Mouse (Mus musculus) liver, embryonic 14.5 days (tissue): Measurements from ENCODE around the gene Gm19402. TPM values are rescaled to one million over a fixed set of nuclear protein-coding genes. Genes with fewer than 3 reads are reported as not detected.
A peak's percentile ranks its signal among the peaks of the same experiment; 100 is the strongest.
"Not testable (repeated sequence)": the region's sequence is repeated elsewhere in the genome, so short reads cannot be mapped to it uniquely, and the experiment has no call there.

Experiments
- ATAC-seq: fragments of 200-750 bp; cut with Nextera tagmentation; 2 replicates; pipeline ENCODE4 v1.8.0; 2017; ENCODE audit warnings: moderate number of reproducible peaks, mild to moderate bottlenecking, moderate library complexity; ENCODE audit not compliant: insufficient read depth
- DNase-seq, 3 experiments: peaks; one replicate each; pipeline ENCODE4 v3.0.0-alpha.2; 2012 to 2013; ENCODE audit warnings: low read depth in 3 of 3, low spot score in 3 of 3
- H3K27ac ChIP-seq: fragments of 300-500 bp; sonication (generic); 2 replicates; pipeline ENCODE4 v1.5.1; 2014; ENCODE audit warnings: moderate library complexity, mild to moderate bottlenecking, control low read depth, inconsistent platforms
- H3K27me3 ChIP-seq: fragments of 300-500 bp; sonication (generic); 2 replicates; pipeline ENCODE4 v1.6.1; 2014; ENCODE audit warnings: mild to moderate bottlenecking, low read length, moderate library complexity; ENCODE audit not compliant: control insufficient read depth, insufficient read depth
- H3K36me3 ChIP-seq: fragments of 300-500 bp; sonication (generic); replicated peaks from 2 replicates; pipeline ENCODE4 v1.6.1; 2014; ENCODE audit warnings: low read depth; ENCODE audit not compliant: control insufficient read depth, insufficient read depth
- H3K4me1 ChIP-seq, 2 experiments: fragments of 200-500 bp in 1 of 2; fragments of 300-500 bp in 1 of 2; sonication (generic) in 1 of 2; replicated peaks; 2 replicates each; pipeline ENCODE4 v1.6.1; 2012 to 2014; ENCODE audit warnings: antibody characterized with exemption in 1 of 2, inconsistent platforms in 1 of 2, low read length in 1 of 2; ENCODE audit not compliant: control insufficient read depth in 2 of 2, insufficient read depth in 2 of 2
- H3K4me2 ChIP-seq: fragments of 300-500 bp; sonication (generic); 2 replicates; pipeline ENCODE4 v1.6.1; 2014; ENCODE audit warnings: low read depth, mild to moderate bottlenecking, control low read depth, moderate library complexity
- H3K4me3 ChIP-seq, 2 experiments: fragments of 200-500 bp in 1 of 2; fragments of 300-500 bp in 1 of 2; sonication (generic) in 1 of 2; 2 replicates each; pipeline ENCODE4 v1.5.1; 2012 to 2014; ENCODE audit warnings: low read depth in 2 of 2, low read length in 2 of 2, mild to moderate bottlenecking in 2 of 2, control low read depth in 1 of 2, inconsistent platforms in 1 of 2, moderate library complexity in 1 of 2; ENCODE audit not compliant: insufficient read depth in 1 of 2
- H3K9ac ChIP-seq: fragments of 300-500 bp; sonication (generic); replicated peaks from 2 replicates; pipeline ENCODE4 v1.6.1; 2014; ENCODE audit warnings: mild to moderate bottlenecking, control low read depth, moderate library complexity
- H3K9me3 ChIP-seq: fragments of 300-500 bp; sonication (generic); 2 replicates; pipeline ENCODE4 v1.6.1; 2016; ENCODE audit warnings: low read length, mixed read lengths; ENCODE audit not compliant: control insufficient read depth
- CTCF ChIP-seq: IDR thresholded peaks from 2 replicates; pipeline ENCODE4 v1.5.1; 2016; ENCODE audit warnings: antibody characterized with exemption, low read depth, control low read depth
- EP300 ChIP-seq: IDR thresholded peaks from 2 replicates; pipeline ENCODE4 v1.6.1; 2016; ENCODE audit warnings: antibody characterized with exemption, low read depth
- WGBS: fragments of 180-500 bp; shearing (Covaris S2); extraction: QIAGEN DNeasy Blood & Tissue Kit; methylation state at CpG from one replicate; pipeline ENCODE4 v1.1.7; 2014; ENCODE audit not compliant: insufficient replicate concordance; 5-methylcytosine and 5-hydroxymethylcytosine counted together
- polyA plus RNA-seq, 2 experiments: library from polyadenylated mRNA; depleted of rRNA in 1 of 2; stranded (reverse) in 1 of 2; unstranded in 1 of 2; fragments of >200 nt; fragmentation: Nextera tagmentation in 1 of 2; extraction: Ambion mirVana in 1 of 2; gene quantifications; 2 replicates each; pipeline versions ENCODE4 v1.2.1 to v1.2.3; 2012 to 2014

Gene Gm19402
- polyA plus RNA-seq, 2 experiments, result not detected

GRCm38 (mm10) chr10:77726186-77726585 is 35.6 kb upstream of the Gm19402 start, which contains the start of gene Gm10100:
Gm10100 (plus strand) TSS chr10:77726486.
- no peaks in the 10 kb centered on the region for H3K27me3 ChIP-seq
- TF ChIP-seq EP300 (no peak), CTCF (no peak)
- H3K9me3 ChIP-seq, result no peaks in the 10 kb centered on the region
- H3K4me2 ChIP-seq, result no peak within 1 kb of the TSS
- ATAC-seq, result no peak
- 14% methylated on average over 3 of the region's 3 CpGs for WGBS
- no peaks in the 10 kb centered on the region for H3K36me3 ChIP-seq
- H3K27ac ChIP-seq, result no peak within 1 kb of the TSS
- no peak within 1 kb of the TSS for H3K9ac ChIP-seq
- no peaks in the 10 kb centered on the region for H3K4me1 ChIP-seq
- H3K4me3 ChIP-seq, result no peak within 1 kb of the TSS
- no peak for DNase-seq

GRCm38 (mm10) chr10:77724855-77725254 is 34.3 kb upstream of the Gm19402 start:
- H3K27me3 ChIP-seq, result no peaks in the 10 kb centered on the region
- no peak overlapping the region for H3K4me3 ChIP-seq
- ATAC-seq (no peak), DNase-seq (no peak)
- no peaks in the 10 kb centered on the region for H3K4me1 ChIP-seq
- no peak overlapping the region for H3K27ac ChIP-seq
- no peak for TF ChIP-seq EP300
- peak; percentile 48 for TF ChIP-seq CTCF
- H3K36me3 ChIP-seq, result no peaks in the 10 kb centered on the region
- H3K4me2 ChIP-seq, result no peak overlapping the region
- 57% methylated on average over 8 of the region's 8 CpGs for whole genome bisulfite sequencing
- no peaks in the 10 kb centered on the region for H3K9me3 ChIP-seq
- H3K9ac ChIP-seq, result no peak overlapping the region

- H3K27ac ChIP-seq, H3K4me1 ChIP-seq, H3K4me3 ChIP-seq, H3K27me3 ChIP-seq, H3K4me2 ChIP-seq, ATAC-seq, H3K36me3 ChIP-seq, DNase-seq, H3K9ac ChIP-seq, H3K9me3 ChIP-seq: not testable (repeated sequence)
- WGBS, result 54% methylated on average over 1 of the region's 1 CpGs
These were observed 29.7 kb upstream of the Gm19402 start, which contains the start of gene Krtap12-1 for GRCm38 (mm10) chr10:77720299-77720698. Krtap12-1 (plus strand) TSS chr10:77720599.

GRCm38 (mm10) chr10:77715507-77715906 is 24.9 kb upstream of the Gm19402 start, which contains the start of gene Gm10142:
Gm10142 (plus strand) TSS chr10:77715807.
- 48% methylated on average over 1 of the region's 1 CpGs for WGBS
- Histone ChIP-seq H3K4me2 (no peak within 1 kb of the TSS), H3K4me3 (no peak within 1 kb of the TSS), H3K4me1 (no peaks in the 10 kb centered on the region), H3K27me3 (no peaks in the 10 kb centered on the region), H3K9ac (no peak within 1 kb of the TSS), H3K27ac (no peak within 1 kb of the TSS), H3K9me3 (no peaks in the 10 kb centered on the region), H3K36me3 (no peaks in the 10 kb centered on the region)
- no peak for TF ChIP-seq CTCF
- DNase-seq (no peak), ATAC-seq (no peak)

GRCm38 (mm10) chr10:77713734-77714133 is 23.2 kb upstream of the Gm19402 start:
- DNase-seq, result no peak
- no peaks in the 10 kb centered on the region for H3K27me3 ChIP-seq
- H3K9ac ChIP-seq, result no peak overlapping the region
- no peaks in the 10 kb centered on the region for H3K9me3 ChIP-seq
- no peak overlapping the region for H3K4me3 ChIP-seq
- WGBS, result 29% methylated on average over 4 of the region's 4 CpGs
- H3K4me2 ChIP-seq, result no peak overlapping the region
- H3K36me3 ChIP-seq, result no peaks in the 10 kb centered on the region
- TF ChIP-seq EP300, result no peak
- no peak for TF ChIP-seq CTCF
- H3K4me1 ChIP-seq, result no peaks in the 10 kb centered on the region
- no peak overlapping the region for H3K27ac ChIP-seq
- ATAC-seq, result no peak

- not testable (repeated sequence) for H3K4me2 ChIP-seq, H3K36me3 ChIP-seq, H3K4me1 ChIP-seq, H3K9me3 ChIP-seq, DNase-seq, ATAC-seq, H3K4me3 ChIP-seq, H3K27ac ChIP-seq, H3K9ac ChIP-seq, H3K27me3 ChIP-seq
These were observed 20.6 kb upstream of the Gm19402 start, which contains the start of gene Gm10024 for GRCm38 (mm10) chr10:77711157-77711556. Gm10024 (plus strand) TSS chr10:77711457.
